28 mouse cellular contexts compared by ENCODE assay signal in the genomic region with DNA sequence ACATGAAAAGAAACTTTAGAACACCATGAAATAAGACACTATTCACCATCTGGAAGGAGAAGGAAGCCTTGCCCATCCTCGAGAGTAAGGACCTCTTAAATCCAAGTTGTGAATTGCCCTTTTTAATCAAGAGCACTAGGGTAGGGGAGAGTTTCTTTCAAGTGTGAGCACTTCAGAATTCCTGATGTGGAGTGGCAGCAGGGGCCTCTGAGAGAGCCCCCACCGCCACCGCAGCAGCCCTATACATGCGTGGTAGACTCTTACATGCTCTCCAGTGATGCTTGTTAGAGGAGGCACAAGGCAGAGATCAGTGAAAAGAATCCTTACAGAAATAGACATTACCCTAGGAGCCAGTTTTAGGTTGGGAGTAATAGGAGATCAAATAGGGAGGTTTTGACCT.
"Had no signal": no experiment of that assay in that cellular context is flagged by ENCODE, and none has a peak within 500 bp of the region (broad histone marks: within the 10 kb centered on the region; RNA-seq: fewer than 3 reads in every experiment).

No protein-coding gene starts in this region.

- H3K4me1 ChIP-seq: embryonic facial prominence, embryonic 10.5 days; embryonic facial prominence, embryonic 12.5 days; embryonic facial prominence, embryonic 13.5 days; embryonic facial prominence, embryonic 15.5 days; forebrain, embryonic 10.5 days; forebrain, embryonic 12.5 days; forebrain, embryonic 13.5 days; forebrain, embryonic 15.5 days had no signal

- H3K9ac ChIP-seq: embryonic facial prominence, embryonic 12.5 days; embryonic facial prominence, embryonic 13.5 days; embryonic facial prominence, embryonic 15.5 days; forebrain, embryonic 12.5 days; forebrain, embryonic 13.5 days; forebrain, embryonic 15.5 days; forebrain, postnatal 0 days had no signal

- ATAC-seq: forebrain, embryonic 13.5 days; forebrain, embryonic 14.5 days; forebrain, embryonic 15.5 days; forebrain, embryonic 16.5 days; forebrain, postnatal 0 days had no signal

- H3K4me3 ChIP-seq: embryonic facial prominence, embryonic 10.5 days; embryonic facial prominence, embryonic 12.5 days; embryonic facial prominence, embryonic 13.5 days; embryonic facial prominence, embryonic 15.5 days; erythroblast, embryonic 14.5 days; forebrain, embryonic 10.5 days; forebrain, embryonic 12.5 days; forebrain, embryonic 13.5 days; forebrain, embryonic 15.5 days; gastrocnemius, adult 2 months had no signal

- H3K36me3 ChIP-seq: embryonic facial prominence, embryonic 10.5 days; embryonic facial prominence, embryonic 12.5 days; embryonic facial prominence, embryonic 13.5 days; embryonic facial prominence, embryonic 15.5 days; forebrain, embryonic 10.5 days; forebrain, embryonic 12.5 days; forebrain, embryonic 15.5 days had no signal

- DNase-seq: cerebellum, adult 18-20 months; cerebellum, adult 2 months; cerebellum, adult 8-10 months; cerebellum, adult 9-10 months; cerebellum, adult 9-11 months; cerebellum, postnatal 10 days; cerebellum, postnatal 14 days; cerebellum, postnatal 25 days; cerebellum, postnatal 36 days; embryo, embryonic 11 days; forebrain, postnatal 0 days; gastrocnemius, adult 2 months; gastrocnemius, postnatal 10 days; gastrocnemius, postnatal 14 days; gastrocnemius, postnatal 25 days; gastrocnemius, postnatal 36 days; heart, adult 11 months had no signal

- H3K9me3 ChIP-seq: embryonic facial prominence, embryonic 10.5 days; embryonic facial prominence, embryonic 12.5 days; embryonic facial prominence, embryonic 13.5 days; embryonic facial prominence, embryonic 15.5 days; forebrain, embryonic 10.5 days; forebrain, embryonic 12.5 days; forebrain, embryonic 13.5 days; forebrain, embryonic 15.5 days had no signal

- H3K27ac ChIP-seq: embryonic facial prominence, embryonic 10.5 days; embryonic facial prominence, embryonic 12.5 days; embryonic facial prominence, embryonic 13.5 days; embryonic facial prominence, embryonic 15.5 days; forebrain, embryonic 10.5 days; forebrain, embryonic 12.5 days; forebrain, embryonic 13.5 days; forebrain, embryonic 15.5 days; gastrocnemius, adult 2 months had no signal

- H3K4me2 ChIP-seq: embryonic facial prominence, embryonic 12.5 days; embryonic facial prominence, embryonic 13.5 days; embryonic facial prominence, embryonic 15.5 days; forebrain, embryonic 12.5 days; forebrain, embryonic 13.5 days; forebrain, embryonic 15.5 days had no signal

- H3K27me3 ChIP-seq: embryonic facial prominence, embryonic 12.5 days; embryonic facial prominence, embryonic 13.5 days; embryonic facial prominence, embryonic 15.5 days; forebrain, embryonic 12.5 days; forebrain, embryonic 13.5 days; forebrain, embryonic 15.5 days had no signal
